Mouse (Mus musculus): ENCODE results near the gene Pklr. TPM values are rescaled to one million over a fixed set of nuclear protein-coding genes. Genes with fewer than 3 reads are reported as not detected.

The Pklr gene
- polyA plus RNA-seq, 1 experiment from 2014 or later, result 0.33 TPM

GRCm38 (mm10) chr3:89166945-89167344 lies 31.0 kb downstream of the Pklr start:
- H3K4me2 ChIP-seq (replicated peaks), result no peak overlapping the region
- no peak overlapping the region for H3K9ac ChIP-seq
- ATAC-seq (ENCODE audit: low FRiP score, low read depth), result no peak
- no peak overlapping the region for H3K27ac ChIP-seq
- no peaks in the 10 kb centered on the region for H3K27me3 ChIP-seq
- no peak overlapping the region for H3K4me3 ChIP-seq
- peaks cover 57% of the 10 kb centered on the region for H3K36me3 ChIP-seq
- WGBS, result 96% methylated on average over 19 of the region's 19 CpGs
- peaks cover 24% of the 10 kb centered on the region for H3K4me1 ChIP-seq
- H3K9me3 ChIP-seq, result no peaks in the 10 kb centered on the region

DNA sequence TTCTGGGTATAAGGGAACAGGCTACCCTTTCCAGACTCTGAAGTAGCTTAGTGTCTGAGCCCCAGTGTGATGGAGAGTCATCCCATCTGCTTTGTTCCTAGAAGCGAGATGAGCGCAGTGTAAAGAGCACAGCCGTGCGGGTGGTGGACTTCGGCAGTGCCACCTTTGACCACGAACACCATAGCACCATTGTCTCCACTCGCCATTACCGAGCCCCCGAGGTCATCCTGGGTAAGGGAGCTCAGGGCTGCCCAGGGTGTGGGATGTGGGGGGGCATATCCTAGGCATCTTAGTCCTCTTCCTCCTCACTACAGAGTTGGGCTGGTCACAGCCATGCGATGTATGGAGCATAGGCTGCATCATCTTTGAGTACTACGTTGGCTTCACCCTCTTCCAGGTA lies 38.9 kb downstream of the Pklr start:
- peaks cover 21% of the 10 kb centered on the region for H3K4me1 ChIP-seq
- H3K9ac ChIP-seq, result no peak overlapping the region
- H3K9me3 ChIP-seq, result no peaks in the 10 kb centered on the region
- H3K4me3 ChIP-seq, result no peak overlapping the region
- no peak overlapping the region for H3K27ac ChIP-seq
- ATAC-seq (ENCODE audit: low FRiP score, low read depth), result no peak
- H3K36me3 ChIP-seq, result peaks cover 80% of the 10 kb centered on the region
- 94% methylated on average over 11 of the region's 11 CpGs for WGBS
- no peak overlapping the region for H3K4me2 ChIP-seq (replicated peaks)
- no peaks in the 10 kb centered on the region for H3K27me3 ChIP-seq

DNA sequence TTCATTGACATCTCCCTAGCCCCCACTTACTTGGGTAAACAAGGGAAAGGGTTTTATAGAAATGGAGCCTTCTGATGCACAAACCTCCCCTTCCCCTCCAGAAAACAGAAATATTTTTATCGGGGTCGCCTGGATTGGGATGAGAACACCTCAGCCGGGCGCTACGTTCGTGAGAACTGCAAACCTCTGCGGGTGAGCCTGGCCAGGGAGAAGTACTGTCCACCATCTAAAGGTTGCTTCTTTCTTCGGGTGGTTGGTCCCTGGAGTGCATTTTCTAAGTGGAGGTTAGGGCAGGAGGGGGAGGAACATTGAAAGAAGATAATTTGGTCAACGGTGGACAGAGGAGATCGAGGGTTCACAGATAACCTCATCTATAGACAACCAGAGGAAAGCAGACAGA lies 39.6 kb downstream of the Pklr start:
- Histone ChIP-seq H3K27me3 (no peaks in the 10 kb centered on the region), H3K4me1 (peaks cover 21% of the 10 kb centered on the region), H3K4me2 (replicated peaks) (no peak overlapping the region), H3K9ac (no peak overlapping the region), H3K4me3 (no peak overlapping the region), H3K36me3 (peaks cover 80% of the 10 kb centered on the region), H3K27ac (no peak overlapping the region), H3K9me3 (no peaks in the 10 kb centered on the region)
- ATAC-seq (ENCODE audit: low FRiP score, low read depth), result no peak
- WGBS, result 93% methylated on average over 10 of the region's 10 CpGs

- H3K27ac ChIP-seq, result no peak overlapping the region
- ATAC-seq (ENCODE audit: low FRiP score, low read depth), result no peak
- H3K27me3 ChIP-seq, result no peaks in the 10 kb centered on the region
- peak overlapping the region; percentile 34 for H3K4me2 ChIP-seq (replicated peaks)
- H3K36me3 ChIP-seq, result peaks cover 80% of the 10 kb centered on the region
- H3K9ac ChIP-seq, result peak overlapping the region; percentile 39; the same call in 1 of the 2 replicates
- no peak overlapping the region; the same call in 1 of the 2 replicates for H3K4me3 ChIP-seq
- H3K4me1 ChIP-seq, result peaks cover 21% of the 10 kb centered on the region
- H3K9me3 ChIP-seq, result no peaks in the 10 kb centered on the region
- 82% methylated on average over 7 of the region's 7 CpGs for WGBS
Measured at GRCm38 (mm10) chr3:89176421-89176820, 40.5 kb downstream of the Pklr start.

DNA sequence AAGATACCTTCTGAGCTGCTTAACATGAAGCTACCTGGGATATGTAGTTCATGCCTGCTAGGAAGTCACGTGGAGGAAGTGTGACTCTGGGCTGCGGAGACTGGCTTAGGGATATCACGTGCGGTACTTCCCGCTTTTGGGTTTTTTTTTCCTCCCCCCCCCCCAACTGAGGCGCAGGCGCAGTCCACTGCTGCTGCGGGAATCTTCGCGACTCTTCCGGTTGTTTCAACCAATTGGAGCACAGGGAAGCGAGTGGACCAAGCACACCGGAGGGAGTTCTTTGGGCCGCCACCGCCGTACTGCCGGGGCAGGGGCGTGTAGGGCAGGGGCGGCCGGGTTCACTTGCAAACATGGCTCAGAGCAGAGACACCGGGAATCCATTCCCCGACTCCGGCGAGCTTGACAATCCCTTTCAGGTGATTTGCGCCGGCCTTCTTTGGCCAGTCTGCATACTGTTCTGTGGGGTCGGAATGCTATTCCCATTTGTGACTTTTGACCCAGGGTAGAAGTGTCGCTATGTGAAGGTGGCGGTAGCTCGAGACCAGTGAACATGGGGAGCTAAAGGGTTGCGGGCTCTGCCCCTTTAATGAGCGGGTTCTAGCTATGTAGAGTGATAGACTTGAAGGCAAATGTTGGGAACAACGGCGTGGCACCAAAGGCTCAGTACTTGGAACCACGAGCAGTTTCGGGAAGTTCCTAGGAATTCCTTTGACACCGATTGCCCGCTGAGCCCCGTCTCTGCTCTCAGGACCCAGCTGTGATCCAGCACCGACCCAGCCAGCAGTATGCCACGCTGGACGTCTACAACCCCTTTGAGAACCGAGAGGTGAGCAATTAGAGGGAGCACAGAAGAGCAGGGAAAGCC lies 41.5 kb downstream of the Pklr start, which contains the start of gene Scamp3:
TSS of gene Scamp3 (plus strand) at position 232 of the 865 bp plus-strand sequence.
- H3K9me3 ChIP-seq, result no peaks in the 10 kb centered on the region
- peak within 1 kb of the TSS; percentile 92 for H3K9ac ChIP-seq
- H3K4me3 ChIP-seq, result peak within 1 kb of the TSS; percentile 84
- H3K4me2 ChIP-seq (replicated peaks), result peak within 1 kb of the TSS; percentile 76
- peak; percentile 96 for ATAC-seq (ENCODE audit: low FRiP score, low read depth)
- peak within 1 kb of the TSS; percentile 79 for H3K27ac ChIP-seq
- peaks cover 80% of the 10 kb centered on the region for H3K36me3 ChIP-seq
- no peaks in the 10 kb centered on the region for H3K27me3 ChIP-seq
- peaks cover 21% of the 10 kb centered on the region for H3K4me1 ChIP-seq
- WGBS, result under 1% methylated on average over 43 of the region's 43 CpGs

GRCm38 (mm10) chr3:89178107-89178385 lies 42.1 kb downstream of the Pklr start:
- Histone ChIP-seq H3K9ac (peak overlapping the region; percentile 92), H3K27ac (peak overlapping the region; percentile 79), H3K27me3 (no peaks in the 10 kb centered on the region), H3K36me3 (peaks cover 77% of the 10 kb centered on the region), H3K4me3 (peak overlapping the region; percentile 84), H3K4me1 (peaks cover 25% of the 10 kb centered on the region), H3K4me2 (replicated peaks) (peak overlapping the region; percentile 76), H3K9me3 (no peaks in the 10 kb centered on the region)
- 9% methylated on average over 6 of the region's 6 CpGs for WGBS
- no peak for ATAC-seq (ENCODE audit: low FRiP score, low read depth)

- 88% methylated on average over 11 of the region's 11 CpGs for WGBS
- peak overlapping the region; percentile 84 for H3K4me3 ChIP-seq
Measured at GRCm38 (mm10) chr3:89179056-89179455, 43.1 kb downstream of the Pklr start.

GRCm38 (mm10) chr3:89181749-89182500 lies 46.0 kb downstream of the Pklr start:
- Histone ChIP-seq H3K4me1 (peaks cover 41% of the 10 kb centered on the region), H3K36me3 (peaks cover 45% of the 10 kb centered on the region), H3K27ac (no peak overlapping the region), H3K4me3 (no peak overlapping the region), H3K9me3 (no peaks in the 10 kb centered on the region), H3K27me3 (no peaks in the 10 kb centered on the region), H3K9ac (no peak overlapping the region), H3K4me2 (replicated peaks) (no peak overlapping the region)
- no peak for ATAC-seq (ENCODE audit: low FRiP score, low read depth)
- 88% methylated on average over 27 of the region's 27 CpGs for WGBS

More at GRCm38 (mm10) chr3:89179056-89179455, 43.1 kb downstream of the Pklr start:
- peaks cover 67% of the 10 kb centered on the region for H3K36me3 ChIP-seq
- no peaks in the 10 kb centered on the region for H3K9me3 ChIP-seq
- no peak for ATAC-seq (ENCODE audit: low FRiP score, low read depth)
- peak overlapping the region; percentile 76 for H3K4me2 ChIP-seq (replicated peaks)
- H3K9ac ChIP-seq, result peak overlapping the region; percentile 92; the same call in 1 of the 2 replicates
- H3K27ac ChIP-seq, result no peak overlapping the region
- H3K27me3 ChIP-seq, result no peaks in the 10 kb centered on the region
- peaks cover 30% of the 10 kb centered on the region for H3K4me1 ChIP-seq

DNA sequence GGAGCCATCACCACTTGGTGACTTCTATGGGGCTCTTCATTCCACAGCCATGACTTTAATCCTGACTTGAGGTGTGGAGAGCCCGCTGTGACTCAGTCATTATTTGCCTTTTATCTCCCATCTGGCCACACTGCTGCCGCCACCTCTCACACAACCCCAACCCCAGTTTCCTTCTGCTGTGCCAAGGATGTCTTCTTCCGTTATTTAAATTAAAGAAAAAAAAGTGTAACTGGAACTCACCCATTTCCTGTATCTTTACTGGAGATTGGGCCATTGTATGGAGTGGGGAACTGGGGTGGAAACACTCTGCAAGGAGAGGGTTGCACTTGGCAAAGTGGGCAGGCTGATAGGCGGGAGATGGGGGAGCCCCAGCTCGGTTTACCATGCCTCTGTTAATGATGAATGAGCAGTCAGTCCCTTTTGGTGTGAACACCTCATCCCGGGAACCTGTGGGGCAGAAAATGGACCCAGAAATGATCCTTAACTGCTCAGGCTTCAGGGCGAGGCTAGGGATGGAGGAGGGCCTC lies 46.7 kb downstream of the Pklr start:
- H3K9me3 ChIP-seq, result no peaks in the 10 kb centered on the region
- peak overlapping the region; percentile 71 for H3K4me3 ChIP-seq
- ATAC-seq (ENCODE audit: low FRiP score, low read depth), result peak; percentile 29; the same call in 1 of the 2 replicates
- H3K27me3 ChIP-seq, result no peaks in the 10 kb centered on the region
- 51% methylated on average over 7 of the region's 7 CpGs for WGBS
- peaks cover 51% of the 10 kb centered on the region for H3K36me3 ChIP-seq
- 0 out of 2 replicates have a peak overlapping the region, but pooled peaks have one; percentile 88 for H3K27ac ChIP-seq
- H3K4me2 ChIP-seq (replicated peaks), result peak overlapping the region; percentile 95
- no peak overlapping the region for H3K9ac ChIP-seq
- H3K4me1 ChIP-seq, result peaks cover 40% of the 10 kb centered on the region

GRCm38 (mm10) chr3:89183058-89183958 lies 47.4 kb downstream of the Pklr start, which contains the start of gene Fam189b:
Gene Fam189b (plus strand): TSS chr3:89183143.
- Histone ChIP-seq H3K4me1 (peaks cover 38% of the 10 kb centered on the region), H3K4me2 (replicated peaks) (peak within 1 kb of the TSS; percentile 95), H3K9me3 (no peaks in the 10 kb centered on the region), H3K27ac (peak within 1 kb of the TSS; percentile 88), H3K27me3 (no peaks in the 10 kb centered on the region), H3K36me3 (peaks cover 59% of the 10 kb centered on the region), H3K4me3 (peak within 1 kb of the TSS; percentile 71), H3K9ac (peak within 1 kb of the TSS; percentile 85)
- WGBS, result 6% methylated on average over 39 of the region's 39 CpGs
- peak; percentile 92 for ATAC-seq (ENCODE audit: low FRiP score, low read depth)

DNA sequence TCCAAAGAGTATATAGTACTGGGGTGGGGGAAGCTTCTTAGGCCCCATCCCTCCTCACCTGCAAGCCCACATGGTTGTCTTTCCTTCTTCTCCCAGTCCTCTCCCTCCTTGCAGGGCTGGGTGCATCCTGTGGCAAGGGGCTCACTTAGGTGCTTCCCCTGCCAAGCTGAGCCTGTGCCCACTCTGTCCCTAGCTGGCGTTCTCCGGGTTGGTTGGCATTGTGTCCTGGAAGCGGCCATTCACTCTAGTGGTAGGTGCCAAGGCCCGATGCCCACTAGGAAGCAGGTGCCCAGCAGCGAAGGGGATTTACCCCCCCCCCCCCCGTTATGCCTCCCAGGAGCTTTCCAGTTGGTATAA lies 48.0 kb downstream of the Pklr start:
- peak overlapping the region; percentile 95 for H3K4me2 ChIP-seq (replicated peaks)
- 79% methylated on average over 6 of the region's 6 CpGs for WGBS
- H3K9ac ChIP-seq, result peak overlapping the region; percentile 85
- no peaks in the 10 kb centered on the region for H3K9me3 ChIP-seq
- H3K4me3 ChIP-seq, result peak overlapping the region; percentile 71
- H3K36me3 ChIP-seq, result peaks cover 63% of the 10 kb centered on the region
- H3K4me1 ChIP-seq, result peaks cover 32% of the 10 kb centered on the region
- peak overlapping the region; percentile 88; the same call in 1 of the 2 replicates for H3K27ac ChIP-seq
- H3K27me3 ChIP-seq, result no peaks in the 10 kb centered on the region
- no peak for ATAC-seq (ENCODE audit: low FRiP score, low read depth)
